Mouse (Mus musculus) liver, embryonic 18 days (tissue): ENCODE results near the gene Lgi2. TPM values are rescaled to one million over a fixed set of nuclear protein-coding genes. Genes with fewer than 3 reads are reported as not detected.

ENCODE experiments used
- polyA plus RNA-seq: library from polyadenylated mRNA; depleted of rRNA; stranded (reverse); fragments of >200 nt; gene quantifications from 2 replicates; pipeline ENCODE4 v1.2.3, GENCODE M21; 2012; rRNA removed

The Lgi2 gene
- polyA plus RNA-seq = 0.52 and 0.63 TPM in 2 replicates

DNA sequence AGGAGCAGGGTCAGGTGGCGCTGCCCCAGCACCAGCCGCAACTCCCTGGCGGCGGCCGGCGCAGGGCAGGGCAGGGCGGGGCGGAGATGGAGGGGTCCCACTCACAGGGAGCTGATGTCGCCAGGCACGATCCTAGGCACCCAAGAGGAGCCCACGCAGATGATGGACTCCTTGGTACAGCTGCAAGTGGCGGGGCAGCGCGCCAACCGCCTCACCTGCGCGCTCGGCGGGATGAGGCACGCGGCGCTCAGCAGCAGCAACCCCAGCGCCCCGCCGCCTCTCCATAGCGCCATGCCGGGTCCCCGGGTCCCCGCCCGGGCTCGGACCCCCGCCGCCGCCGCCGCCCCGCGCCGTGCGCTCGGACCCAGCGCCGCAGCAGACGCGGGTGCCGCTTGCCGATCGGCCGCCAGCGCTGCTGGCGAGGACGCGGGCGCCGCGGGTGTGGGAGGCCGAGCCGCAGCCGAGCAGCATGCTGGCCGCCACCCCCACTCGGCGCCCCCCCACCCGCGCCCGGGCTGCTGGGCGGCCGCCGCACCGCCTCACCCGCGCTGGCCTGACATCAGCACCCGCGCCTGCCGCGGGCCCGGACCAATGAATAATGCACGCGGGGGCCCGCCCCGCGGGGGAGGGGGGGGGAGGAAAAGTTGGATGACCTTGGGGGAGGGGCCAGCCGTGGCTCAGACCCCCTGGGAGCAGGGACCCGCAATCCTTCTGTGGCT lies at the start of gene Lgi2:
Gene Lgi2, minus strand, starts transcription at position 650 of the 719 bp plus-strand sequence.

Other genes with a start within 250 kb of the Lgi2 start
- 11.1 and 11.6 TPM in 2 replicates for gene Sod3, start 202.7 kb downstream of the Lgi2 start, polyA plus RNA-seq
- gene Ccdc149, start 94.9 kb downstream of the Lgi2 start, polyA plus RNA-seq = 1.3 and 1.4 TPM in 2 replicates
- gene Sepsecs, start 103.2 kb upstream of the Lgi2 start, polyA plus RNA-seq = 10.4 and 10.9 TPM in 2 replicates
- gene Pi4k2b, start 175.1 kb upstream of the Lgi2 start, polyA plus RNA-seq = 11.1 and 11.5 TPM in 2 replicates
- gene Zcchc4, start 208.9 kb upstream of the Lgi2 start, polyA plus RNA-seq = 4.4 and 5.3 TPM in 2 replicates